Mouse (Mus musculus) spleen, adult 18-20 months (tissue): ENCODE measurements at regions not wholly inside any gene's neighbourhood (a gene's known extent, or its start where the extent isn't known, plus 50 kb on each side); places are given as distances from the start of the nearest gene placed in this dataset.

ENCODE experiments used
- DNase-seq, 2 experiments: peaks; one replicate each; pipeline ENCODE4 v3.0.0; 2022; ENCODE audit warnings: mixed read lengths in 2 of 2

GRCm38 (mm10) chr16:76232680-76233079, 140.9 kb downstream of the Nrip1 start:
- no peak for DNase-seq

GRCm38 (mm10) chr16:76232174-76232573, 141.5 kb downstream of the Nrip1 start:
- DNase-seq, result no peak

DNA sequence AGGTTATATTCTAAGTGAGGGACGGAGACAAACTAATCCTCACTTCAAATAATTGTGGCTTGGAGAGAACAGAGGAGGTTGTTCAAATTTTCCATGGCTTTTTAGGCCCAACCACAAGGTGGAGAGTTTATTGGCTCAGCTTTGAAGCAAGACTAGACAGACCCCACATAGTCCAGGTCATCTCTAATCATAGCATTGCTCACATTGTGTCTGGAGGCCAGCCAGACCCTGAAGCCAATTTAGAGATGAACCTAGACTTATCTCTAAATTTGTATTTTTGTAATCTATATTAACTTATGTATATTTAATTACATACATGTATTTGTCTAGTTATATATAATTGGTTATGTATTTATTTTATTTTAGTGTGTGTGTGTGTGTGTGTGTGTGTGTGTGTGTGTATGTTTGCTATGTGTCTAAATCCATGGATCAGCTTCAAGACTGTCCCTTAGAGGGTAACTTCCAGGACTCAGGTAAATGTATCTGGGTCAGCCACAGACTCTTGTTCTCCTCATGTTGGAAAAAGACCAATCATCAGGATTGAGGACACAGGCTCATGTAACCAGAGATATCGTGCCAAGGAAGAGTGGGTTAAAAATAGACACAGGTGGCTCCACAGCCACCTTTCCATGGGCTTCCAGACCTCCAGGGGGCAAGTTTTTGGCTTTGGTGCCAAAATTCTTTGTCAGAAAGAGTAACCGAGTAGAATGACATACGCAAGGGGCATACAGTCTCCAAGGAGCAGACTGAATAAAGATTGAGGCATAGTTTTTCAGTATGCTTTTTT, 142.9 kb downstream of the Nrip1 start:
- no peak for DNase-seq

GRCm38 (mm10) chr16:76228451-76228850, 145.2 kb downstream of the Nrip1 start:
- no peak for DNase-seq

DNA sequence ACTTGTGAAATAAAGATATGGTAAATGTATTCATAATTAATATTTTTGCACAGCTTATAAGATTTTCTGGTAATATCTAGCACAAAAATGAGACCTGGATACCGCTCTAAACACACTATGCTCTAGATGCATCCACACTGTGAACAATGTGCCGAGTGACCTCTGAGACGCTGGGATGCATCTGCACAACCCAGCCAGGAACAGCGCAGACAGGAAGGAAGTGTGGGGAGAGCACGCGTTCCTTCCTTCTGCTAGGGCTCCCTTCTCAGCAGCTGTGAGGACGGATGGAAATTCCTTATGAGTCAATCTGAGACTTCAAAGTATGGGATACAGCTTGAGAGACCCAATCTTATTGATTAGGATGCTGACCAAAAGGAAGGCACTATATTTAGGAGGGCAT, 147.2 kb downstream of the Nrip1 start:
- no peak for DNase-seq

GRCm38 (mm10) chr16:76225587-76226226, 147.9 kb downstream of the Nrip1 start:
- DNase-seq, result no peak

DNA sequence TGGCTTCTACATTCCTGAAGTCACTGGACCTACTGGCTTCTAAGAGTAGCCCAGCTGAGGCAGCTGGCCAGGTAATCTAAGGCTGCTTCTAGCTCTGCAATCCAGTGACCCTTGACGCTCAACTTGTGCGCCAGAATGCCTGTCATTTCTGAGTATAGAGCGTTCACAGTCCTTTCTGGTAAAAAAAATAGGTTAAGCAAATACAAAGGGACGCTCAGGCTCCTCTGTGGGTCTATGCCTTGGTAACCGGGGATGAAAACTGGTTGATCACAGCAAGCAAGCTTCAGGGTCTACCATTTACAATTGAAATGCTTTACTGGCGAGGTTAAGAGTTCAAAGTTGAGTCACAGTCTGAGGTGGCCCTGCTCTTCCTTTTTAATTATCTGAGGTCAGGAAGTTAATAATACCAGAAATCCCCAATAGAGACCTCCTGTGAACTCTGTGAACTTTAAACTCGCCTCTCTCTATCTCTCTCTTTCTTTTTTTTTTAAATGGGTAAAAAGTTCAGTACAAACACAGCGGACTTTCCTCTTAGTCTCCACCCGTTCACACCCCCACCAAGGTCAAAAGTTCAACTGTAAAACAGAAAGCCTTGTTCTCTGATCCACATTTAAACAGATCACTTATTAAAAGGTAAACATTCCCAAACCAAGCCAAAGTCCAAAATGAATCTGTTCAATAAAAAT, 148.6 kb downstream of the Nrip1 start:
- DNase-seq, result no peak

DNA sequence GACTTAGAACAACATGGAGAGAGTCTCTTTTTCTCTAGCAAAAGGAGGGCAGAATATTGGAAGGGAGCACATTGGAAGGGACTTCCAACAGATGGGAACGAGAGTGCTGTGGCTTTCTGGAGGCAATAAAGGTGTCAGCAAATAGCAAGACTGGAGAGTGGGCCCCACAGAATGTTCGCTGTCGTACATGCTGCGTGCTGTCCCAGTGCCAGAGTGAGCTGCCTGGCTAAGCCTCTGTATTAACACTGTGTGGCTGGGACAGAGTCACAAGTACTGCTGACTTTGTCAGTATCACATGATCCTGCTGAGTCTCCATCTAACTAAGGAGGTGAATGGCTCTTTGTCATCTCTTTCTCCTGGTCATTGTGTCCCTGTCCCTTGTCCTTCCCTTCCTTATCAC, 149.9 kb downstream of the Nrip1 start:
- DNase-seq, result no peak

DNA sequence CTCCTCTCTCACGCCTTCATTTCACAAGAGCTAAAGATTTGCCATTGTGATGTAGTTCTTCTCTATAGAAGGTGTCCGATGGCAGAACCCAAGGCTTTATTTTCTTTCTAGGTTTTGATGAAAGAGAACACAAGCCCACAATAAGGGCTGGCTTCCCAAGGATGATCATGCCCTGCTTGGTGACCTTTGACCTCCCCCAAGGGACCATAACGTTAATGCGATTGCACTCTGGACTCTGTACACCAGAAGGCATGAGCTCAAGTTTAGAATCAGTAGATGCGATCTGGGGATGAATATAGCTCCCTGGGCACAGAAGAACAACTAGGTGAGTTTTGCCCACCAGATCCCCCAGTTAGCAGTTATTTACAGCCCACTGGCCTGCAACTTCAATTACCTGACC, 150.7 kb downstream of the Nrip1 start:
- no peak for DNase-seq

- DNase-seq, result no peak
These were observed 153.2 kb downstream of the Nrip1 start for GRCm38 (mm10) chr16:76220466-76220865.

DNA sequence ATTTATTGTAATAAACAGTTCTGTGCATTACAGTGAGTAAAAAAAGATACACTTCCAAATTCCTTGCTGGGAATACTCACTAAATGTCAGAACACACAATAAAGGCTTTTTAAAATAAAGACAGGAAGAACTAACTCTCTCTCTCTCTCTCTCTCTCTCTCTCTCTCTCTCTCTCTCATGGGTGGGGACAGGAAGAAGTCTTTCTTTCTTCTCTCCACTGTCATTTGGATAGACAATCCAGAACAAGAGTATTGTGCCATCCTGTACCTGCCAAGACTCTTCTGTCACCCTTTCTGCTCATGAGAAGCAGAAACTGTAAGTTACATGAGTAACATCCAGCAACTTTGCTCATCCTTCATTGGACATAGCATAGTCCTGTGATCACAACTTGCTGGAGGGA, 154.4 kb downstream of the Nrip1 start:
- DNase-seq, result no peak

- DNase-seq, result no peak
These were observed 155.1 kb downstream of the Nrip1 start for GRCm38 (mm10) chr16:76218310-76219170.

DNA sequence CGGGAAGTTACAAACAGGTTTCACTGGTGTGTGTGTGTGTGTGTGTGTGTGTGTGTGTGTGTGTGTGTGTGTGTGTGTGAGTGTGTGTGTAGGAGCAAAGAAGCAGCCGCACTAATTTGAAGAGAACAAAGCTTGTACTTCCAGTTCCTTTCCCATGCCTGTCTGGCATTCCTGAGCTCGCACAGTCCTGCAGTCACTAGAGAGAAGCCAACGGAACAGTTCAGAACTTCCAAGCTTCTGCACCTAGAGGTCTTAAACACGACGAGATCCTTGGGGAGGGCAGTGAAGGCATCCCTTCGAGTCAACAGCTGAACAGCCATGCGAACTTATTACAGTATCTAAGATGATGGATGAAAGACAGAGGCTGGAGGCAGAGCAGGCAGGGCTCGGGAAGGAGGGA, 157.4 kb downstream of the Nrip1 start:
- DNase-seq, result no peak

GRCm38 (mm10) chr16:76215558-76215957, 158.1 kb downstream of the Nrip1 start:
- no peak for DNase-seq

- DNase-seq, result peak in 1 of 2 experiments; percentile 17
These were observed 171.7 kb downstream of the Nrip1 start for GRCm38 (mm10) chr16:76201773-76202571.

GRCm38 (mm10) chr16:76200801-76201728, 172.6 kb downstream of the Nrip1 start:
- DNase-seq, result no peak

DNA sequence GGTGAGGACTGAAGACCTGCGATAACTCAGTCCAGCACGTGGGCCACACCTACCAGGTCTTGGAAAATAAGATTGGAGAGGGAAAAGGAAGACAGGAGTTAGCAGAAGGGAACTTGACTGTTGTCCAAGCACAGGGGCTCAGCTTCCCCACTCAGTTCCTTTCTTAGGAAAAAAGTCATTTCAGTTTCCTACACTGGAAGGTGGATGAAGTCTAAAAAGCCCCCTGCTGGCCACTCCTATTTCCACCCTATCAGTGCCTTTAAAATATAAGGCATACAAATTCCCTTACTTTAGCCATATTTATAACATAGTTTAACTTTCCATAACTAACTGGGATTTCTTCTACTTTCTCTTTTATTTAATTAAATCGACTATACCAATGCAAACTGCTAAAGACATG, 173.4 kb downstream of the Nrip1 start:
- peak in 1 of 2 experiments; percentile 28 for DNase-seq

- no peak for DNase-seq
These were observed 174.6 kb downstream of the Nrip1 start for GRCm38 (mm10) chr16:76199006-76199405.

DNA sequence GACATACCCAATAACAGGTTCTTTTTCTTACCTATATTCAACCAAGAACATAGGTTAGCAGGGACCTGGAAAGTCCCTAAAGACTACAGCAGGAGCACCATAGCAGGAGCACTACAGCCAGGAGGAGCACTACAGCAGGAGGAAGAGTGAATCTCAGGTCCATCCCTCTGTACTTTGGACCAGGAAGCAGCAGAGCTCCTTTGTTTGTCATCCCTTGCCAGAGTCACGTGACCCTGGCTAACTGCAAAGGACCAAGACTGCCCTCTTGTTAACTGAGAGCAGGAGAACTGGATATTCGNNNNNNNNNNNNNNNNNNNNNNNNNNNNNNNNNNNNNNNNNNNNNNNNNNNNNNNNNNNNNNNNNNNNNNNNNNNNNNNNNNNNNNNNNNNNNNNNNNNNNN, 172.2 kb upstream of the Samsn1 start:
- DNase-seq, result no peak

- no peak for DNase-seq
These were observed 169.1 kb upstream of the Samsn1 start for GRCm38 (mm10) chr16:76191135-76191534.

DNA sequence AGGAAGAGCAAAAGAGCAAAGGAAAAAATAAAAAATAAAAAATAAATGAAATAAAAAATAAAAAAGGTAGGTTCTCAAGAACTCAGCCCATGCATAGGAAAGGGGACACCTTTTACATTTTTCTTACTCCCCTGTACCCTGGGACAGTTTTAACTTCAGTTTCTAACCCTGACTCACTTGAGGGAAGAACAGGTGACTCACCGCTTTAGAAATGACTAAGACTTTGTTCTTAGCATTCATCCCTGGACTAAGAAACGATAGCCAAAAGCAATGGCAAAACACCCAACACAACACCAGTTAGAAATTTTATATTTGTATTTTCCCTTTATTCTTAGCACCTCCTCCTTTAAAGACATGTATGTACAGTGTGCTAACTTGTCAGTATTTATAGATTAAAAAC, 161.5 kb upstream of the Samsn1 start:
- DNase-seq, result no peak
